Mouse (Mus musculus): ENCODE measurements around the gene Mrps12.

DNA sequence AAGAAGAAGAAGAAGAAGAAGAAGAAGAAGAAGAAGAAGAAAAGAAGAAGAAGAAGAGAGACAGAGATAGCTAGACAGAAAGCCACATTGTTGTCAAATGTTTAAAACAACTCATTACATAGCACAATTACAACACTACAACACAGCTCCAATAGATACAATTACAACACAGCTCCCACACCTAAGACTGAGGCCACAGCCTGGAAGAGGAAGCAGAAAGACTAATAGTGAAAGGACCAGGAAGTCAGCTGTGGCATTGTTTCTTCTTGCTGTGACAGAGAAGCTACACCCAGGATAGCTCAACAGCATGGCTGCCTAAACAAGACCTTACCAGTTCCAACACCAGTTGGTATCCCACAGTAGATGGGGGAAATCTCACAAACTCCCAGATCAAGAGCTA is 32.2 kb downstream of the Mrps12 start:
- no peak for TF ChIP-seq EP300 (IDR thresholded peaks at IDR 0.05; ENCODE audit: low read depth in 1 of 2, low read length in 2 of 2)
- no peak for TF ChIP-seq CTCF (IDR thresholded peaks at IDR 0.05 in 2 of 3, conservative IDR thresholded peaks at IDR 0.05 in 1 of 3; ENCODE audit: control insufficient read depth in 1 of 3, insufficient read depth in 1 of 3, low read depth in 2 of 3, low read length in 3 of 3, poor library complexity in 1 of 3, severe bottlenecking in 1 of 3)
- TF ChIP-seq CHD2 (IDR thresholded peaks at IDR 0.05; ENCODE audit: low read length) = no peak
- no peak for TF ChIP-seq USF1 (IDR thresholded peaks at IDR 0.05; ENCODE audit: low read depth, low read length)
- no peak for TF ChIP-seq POLR2AphosphoS2 (IDR thresholded peaks at IDR 0.05; ENCODE audit: low read length)
- no peak for TF ChIP-seq RCOR1 (IDR thresholded peaks at IDR 0.05; ENCODE audit: low read depth, low read length)
- TF ChIP-seq GATA1 (IDR thresholded peaks at IDR 0.05; ENCODE audit: low read depth, low read length) = no peak
- no peak for TF ChIP-seq SIN3A (IDR thresholded peaks at IDR 0.05; ENCODE audit: low read length)
- TF ChIP-seq POLR2A (IDR thresholded peaks at IDR 0.05; ENCODE audit: control insufficient read depth in 1 of 2, insufficient read depth in 1 of 2, low read depth in 1 of 2, low read length in 2 of 2, poor library complexity in 1 of 2) = no peak
